In the genomic region with DNA sequence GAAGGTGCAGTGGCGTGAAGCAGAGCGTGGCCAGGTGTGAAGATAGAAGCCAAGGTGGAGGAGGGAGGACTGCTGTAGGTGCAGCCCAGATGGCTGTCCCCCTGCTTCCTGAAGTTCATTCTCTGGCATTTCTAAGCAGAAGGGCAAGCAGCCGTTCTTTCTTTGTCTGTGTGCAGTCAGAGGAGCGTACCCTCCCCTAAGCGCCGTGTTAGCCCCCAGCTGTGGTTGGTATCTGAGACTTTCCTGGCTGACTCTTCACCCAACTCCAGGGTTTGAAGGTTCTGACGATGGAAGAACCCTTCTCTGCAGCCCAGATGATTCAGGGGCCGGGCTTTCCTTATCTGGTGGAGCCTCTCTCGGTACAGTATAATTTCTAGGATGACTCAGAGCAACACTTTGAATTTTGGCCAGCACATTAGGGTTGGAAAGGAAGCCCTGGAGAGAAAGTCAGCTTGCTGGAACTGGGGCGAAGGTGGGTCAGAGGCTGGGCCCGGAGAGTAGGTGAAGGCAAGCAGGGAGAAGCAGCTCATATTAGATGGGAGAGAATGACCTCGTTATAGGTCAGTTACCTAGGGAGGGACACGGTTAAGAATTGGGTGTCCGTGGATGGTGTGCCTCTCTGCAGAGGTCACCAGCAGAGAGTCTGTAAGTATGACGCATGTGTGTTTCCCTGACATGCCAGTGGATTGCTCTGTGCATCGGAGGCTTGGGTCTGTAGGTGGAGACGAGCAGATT, we compare ENCODE assay signal across 7 mouse cellular contexts. TPM values are rescaled to one million over a fixed set of nuclear protein-coding genes. Genes with fewer than 3 reads are reported as not detected.
DNase-seq lines count a peak whose midpoint lies in the region; ATAC-seq lines count a peak whose summit lies in the region.

No protein-coding gene starts in this region.

- H3K27ac ChIP-seq in heart, embryonic 11.5 days (ENCODE audit: low read depth, low read length): peak overlapping the region; percentile 92
- peak overlapping the region; percentile 59 for H3K27ac ChIP-seq in liver, embryonic 11.5 days (ENCODE audit: low read depth, low read length)

- no peaks in the 10 kb centered on the region for H3K9me3 ChIP-seq in heart, embryonic 11.5 days (replicated peaks; ENCODE audit: control insufficient read depth, low read length)
- no peaks in the 10 kb centered on the region for H3K9me3 ChIP-seq in liver, embryonic 11.5 days (ENCODE audit: control insufficient read depth, low read length)

- H3K36me3 ChIP-seq in heart, embryonic 11.5 days (ENCODE audit: control insufficient read depth, insufficient read depth, low read length): no peaks in the 10 kb centered on the region
- H3K36me3 ChIP-seq in liver, embryonic 11.5 days (ENCODE audit: control insufficient read depth, insufficient read depth, low read length): no peaks in the 10 kb centered on the region
- H3K36me3 ChIP-seq in splenic B cell, adult 2 months (ENCODE audit: control insufficient read depth, insufficient read depth, low read length, poor library complexity, severe bottlenecking): no peaks in the 10 kb centered on the region

- H3K9ac ChIP-seq in heart, embryonic 11.5 days (ENCODE audit: low read depth, low read length): peak overlapping the region; percentile 55
- peak overlapping the region; percentile 42; the same call in 1 of the 2 replicates for H3K9ac ChIP-seq in liver, embryonic 11.5 days (ENCODE audit: low read depth, low read length)

- H3K4me1 ChIP-seq in heart, embryonic 11.5 days (ENCODE audit: control insufficient read depth, insufficient read depth, low read length): peaks cover 51% of the 10 kb centered on the region
- peaks cover 61% of the 10 kb centered on the region for H3K4me1 ChIP-seq in liver, embryonic 11.5 days (replicated peaks; ENCODE audit: control insufficient read depth, insufficient read depth, low read length)

- WGBS in heart, embryonic 11.5 days (ENCODE audit: insufficient replicate concordance): 47% methylated on average over 17 of the region's 17 CpGs
- 61% methylated on average over 17 of the region's 17 CpGs for WGBS in liver, embryonic 11.5 days

- peak overlapping the region; percentile 37 for H3K4me2 ChIP-seq in heart, embryonic 11.5 days
- H3K4me2 ChIP-seq in liver, embryonic 11.5 days: peak overlapping the region; percentile 57

- peak; percentile 38 to 69 for DNase-seq in urinary bladder, adult 18-20 months (ENCODE audit: low spot score in 2 of 2)
- no peak for DNase-seq in urinary bladder, adult 2 months (ENCODE audit: low spot score)
- peak; percentile 24 for DNase-seq in cerebellum, adult 11 months
- no peak for DNase-seq in liver, embryonic 11.5 days (ENCODE audit: low spot score)
- peak; percentile 22 for DNase-seq in splenic B cell, adult 2 months (ENCODE audit: low read depth, low spot score)

- H3K27me3 ChIP-seq in heart, embryonic 11.5 days (ENCODE audit: control insufficient read depth, insufficient read depth, low read length): no peaks in the 10 kb centered on the region
- H3K27me3 ChIP-seq in liver, embryonic 11.5 days (replicated peaks; ENCODE audit: control insufficient read depth, insufficient read depth, low read length): no peaks in the 10 kb centered on the region
- no peaks in the 10 kb centered on the region for H3K27me3 ChIP-seq in splenic B cell, adult 2 months (ENCODE audit: control insufficient read depth, insufficient read depth, low read length, poor library complexity, severe bottlenecking)

- ATAC-seq in heart, embryonic 11.5 days (replicated peaks; ENCODE audit: insufficient number of reproducible peaks, low FRiP score, low TSS enrichment): no peak
- peak; percentile 65 for ATAC-seq in liver, embryonic 11.5 days (replicated peaks; ENCODE audit: low FRiP score)
- ATAC-seq in activated CD4-positive, CD25-positive, alpha-beta regulatory T cell, adult 4 months: no peak

- H3K4me3 ChIP-seq in heart, embryonic 11.5 days (ENCODE audit: low read depth, low read length): no peak overlapping the region
- H3K4me3 ChIP-seq in liver, embryonic 11.5 days (ENCODE audit: low read depth, low read length): peak overlapping the region; percentile 14; the same call in 1 of the 2 replicates

RNA-seq across cellular contexts. Expression of gene Ccdc6, which starts 23.9 kb away (rescaled TPM):
- polyA plus RNA-seq in urinary bladder, adult 2 months (2012; rRNA removed): 37.9 and 45.4 TPM in 2 replicates
- polyA plus RNA-seq in heart, embryonic 11.5 days (2014; fragmentation: Nextera tagmentation; extraction: Ambion mirVana): 18.5 and 23.0 TPM in 2 replicates
- 18.8 and 19.1 TPM in 2 replicates for polyA plus RNA-seq in liver, embryonic 11.5 days (2014; fragmentation: Nextera tagmentation; extraction: Ambion mirVana)
- 10 to 100 TPM; 26.0 to 27.6 TPM for polyA plus RNA-seq in activated CD4-positive, CD25-positive, alpha-beta regulatory T cell, adult 4 months (2017; shearing (Covaris generic))

Comparison
In these comparisons a context has a peak if more than half of its experiments do, and no peak if none do; other contexts are left out.
1. DNase-seq: peak in urinary bladder, adult 18-20 months (2 of 2), cerebellum, adult 11 months (single experiment) and splenic B cell, adult 2 months (single experiment); none in urinary bladder, adult 2 months (single experiment) and liver, embryonic 11.5 days (single experiment).